Mouse (Mus musculus): ENCODE measurements around the gene Best3. TPM values are rescaled to one million over a fixed set of nuclear protein-coding genes. Genes with fewer than 3 reads are reported as not detected.

Best3 gene
- polyA plus RNA-seq, 1 experiment from 2014 or later, result 0.81 TPM

DNA sequence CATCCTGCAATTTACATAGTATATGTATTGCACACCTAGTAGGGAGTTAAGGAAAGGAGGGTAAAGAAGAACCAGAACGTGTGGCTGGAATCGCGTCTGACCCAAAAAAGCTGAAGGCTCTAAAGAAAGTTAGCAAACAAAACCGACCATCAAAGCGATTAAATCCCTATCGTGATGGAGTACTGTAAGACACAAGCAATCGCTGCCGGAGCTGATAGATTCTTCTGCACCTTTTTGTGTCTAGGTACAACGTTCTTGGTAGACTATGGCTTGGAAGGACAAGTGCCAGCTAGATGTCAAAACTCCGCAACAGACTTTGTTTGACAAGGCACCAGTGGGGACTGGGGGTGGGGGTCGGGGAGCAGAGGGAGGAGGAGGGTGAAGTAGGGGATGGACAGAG is 22.0 kb upstream of the Best3 start:
- no peak overlapping the region for H3K9ac ChIP-seq (ENCODE audit: low read length)
- H3K36me3 ChIP-seq (ENCODE audit: control insufficient read depth, insufficient read depth, low read length), result no peaks in the 10 kb centered on the region
- H3K4me3 ChIP-seq (ENCODE audit: control insufficient read depth in 1 of 2, insufficient read depth in 1 of 2, low read depth in 1 of 2, low read length in 2 of 2), result no peak overlapping the region
- ATAC-seq (ENCODE audit: insufficient number of reproducible peaks, insufficient read depth, low FRiP score, low read depth), result no peak
- no peak overlapping the region for H3K4me2 ChIP-seq (ENCODE audit: low read length)
- peaks cover 6 to 10% of the 10 kb centered on the region in 2 experiments for H3K4me1 ChIP-seq (ENCODE audit: control insufficient read depth in 2 of 2, insufficient read depth in 2 of 2, low read length in 2 of 2)
- 75% methylated on average over 11 of the region's 11 CpGs for WGBS
- no peak overlapping the region for H3K27ac ChIP-seq (replicated peaks in 1 of 2; ENCODE audit: control insufficient read depth in 1 of 2, insufficient read depth in 1 of 2, low read depth in 2 of 2, low read length in 2 of 2)
- H3K27me3 ChIP-seq (ENCODE audit: control insufficient read depth, insufficient read depth, low read length), result no peaks in the 10 kb centered on the region
- no peaks in the 10 kb centered on the region for H3K9me3 ChIP-seq (ENCODE audit: control insufficient read depth, low read length)

DNA sequence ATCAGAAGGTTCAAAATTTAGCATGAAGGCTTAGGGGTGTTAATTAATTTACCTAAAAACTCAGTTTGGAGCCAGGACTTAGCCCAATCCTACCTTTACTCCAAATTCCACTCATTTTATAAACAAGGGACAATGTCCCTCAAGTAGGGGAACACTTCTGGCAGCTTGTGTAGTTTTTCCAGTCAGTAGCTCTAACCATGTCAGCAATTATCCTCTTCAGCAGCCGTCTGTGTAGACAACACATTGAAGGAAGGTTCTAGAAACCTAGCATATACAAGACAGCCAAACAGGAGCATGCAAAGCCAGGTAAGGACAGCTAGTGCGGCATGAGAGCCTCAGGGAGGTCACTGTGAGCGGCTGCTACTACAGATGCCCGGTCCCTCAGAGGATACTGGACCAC is 21.5 kb upstream of the Best3 start:
- 55% methylated on average over 4 of the region's 4 CpGs for WGBS
- Histone ChIP-seq H3K27me3 (ENCODE audit: control insufficient read depth, insufficient read depth, low read length) (no peaks in the 10 kb centered on the region), H3K36me3 (ENCODE audit: control insufficient read depth, insufficient read depth, low read length) (no peaks in the 10 kb centered on the region), H3K4me2 (ENCODE audit: low read length) (no peak overlapping the region), H3K27ac (replicated peaks in 1 of 2; ENCODE audit: control insufficient read depth in 1 of 2, insufficient read depth in 1 of 2, low read depth in 2 of 2, low read length in 2 of 2) (no peak overlapping the region), H3K4me1 (ENCODE audit: control insufficient read depth in 2 of 2, insufficient read depth in 2 of 2, low read length in 2 of 2) (peaks cover 6 to 10% of the 10 kb centered on the region in 2 experiments), H3K9me3 (ENCODE audit: control insufficient read depth, low read length) (no peaks in the 10 kb centered on the region), H3K4me3 (ENCODE audit: control insufficient read depth in 1 of 2, insufficient read depth in 1 of 2, low read depth in 1 of 2, low read length in 2 of 2) (no peak overlapping the region), H3K9ac (ENCODE audit: low read length) (no peak overlapping the region)
- ATAC-seq (ENCODE audit: insufficient number of reproducible peaks, insufficient read depth, low FRiP score, low read depth), result no peak

DNA sequence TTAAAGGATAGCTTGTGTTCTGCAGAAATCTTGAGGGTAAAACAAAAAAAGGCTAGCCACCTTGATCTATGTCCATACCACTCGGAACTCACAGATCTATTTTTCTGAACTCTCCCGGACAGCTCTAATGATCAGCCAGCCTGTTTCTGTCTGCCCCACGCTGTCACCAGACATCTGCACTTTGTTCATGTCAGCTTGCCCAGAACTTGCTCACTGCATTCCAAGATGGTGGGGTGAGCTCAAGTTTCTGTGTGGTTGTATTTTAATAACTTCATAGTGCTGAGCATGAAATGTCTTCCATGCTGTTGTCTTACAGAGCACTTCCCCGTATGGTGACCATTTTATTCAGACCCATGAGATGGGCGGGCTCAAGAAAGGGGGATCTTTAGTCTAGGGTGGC is 20.8 kb upstream of the Best3 start:
- H3K4me3 ChIP-seq (ENCODE audit: control insufficient read depth in 1 of 2, insufficient read depth in 1 of 2, low read depth in 1 of 2, low read length in 2 of 2), result no peak overlapping the region
- no peak overlapping the region for H3K4me2 ChIP-seq (ENCODE audit: low read length)
- no peaks in the 10 kb centered on the region for H3K27me3 ChIP-seq (ENCODE audit: control insufficient read depth, insufficient read depth, low read length)
- peaks cover 6 to 10% of the 10 kb centered on the region in 2 experiments for H3K4me1 ChIP-seq (ENCODE audit: control insufficient read depth in 2 of 2, insufficient read depth in 2 of 2, low read length in 2 of 2)
- no peaks in the 10 kb centered on the region for H3K9me3 ChIP-seq (ENCODE audit: control insufficient read depth, low read length)
- no peaks in the 10 kb centered on the region for H3K36me3 ChIP-seq (ENCODE audit: control insufficient read depth, insufficient read depth, low read length)
- H3K27ac ChIP-seq (replicated peaks in 1 of 2; ENCODE audit: control insufficient read depth in 1 of 2, insufficient read depth in 1 of 2, low read depth in 2 of 2, low read length in 2 of 2), result no peak overlapping the region
- H3K9ac ChIP-seq (ENCODE audit: low read length), result no peak overlapping the region
- no peak for ATAC-seq (ENCODE audit: insufficient number of reproducible peaks, insufficient read depth, low FRiP score, low read depth)
- WGBS, result 27% methylated on average over 5 of the region's 5 CpGs

DNA sequence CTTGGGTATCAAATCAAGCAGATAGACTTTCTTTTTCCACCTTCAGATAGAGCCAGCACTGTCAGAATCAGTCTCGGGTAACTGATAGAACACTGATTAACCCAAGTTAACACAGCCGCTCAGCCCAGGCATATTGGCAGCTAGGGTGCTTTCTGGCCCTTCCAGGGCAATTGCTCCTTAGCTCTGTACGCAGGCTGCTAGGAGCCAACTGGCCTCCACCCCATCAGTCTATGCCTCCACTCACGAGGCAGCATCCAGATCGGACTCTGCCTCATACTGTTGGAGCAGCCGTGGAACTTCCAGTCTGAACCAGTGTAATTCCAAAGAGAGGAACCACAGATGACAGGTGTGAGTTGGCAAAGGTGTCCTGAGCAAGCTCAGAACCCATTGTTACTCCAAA is 20.0 kb upstream of the Best3 start:
- Histone ChIP-seq H3K4me3 (ENCODE audit: control insufficient read depth in 1 of 2, insufficient read depth in 1 of 2, low read depth in 1 of 2, low read length in 2 of 2) (no peak overlapping the region), H3K9ac (ENCODE audit: low read length) (no peak overlapping the region), H3K4me1 (ENCODE audit: control insufficient read depth in 2 of 2, insufficient read depth in 2 of 2, low read length in 2 of 2) (peaks cover 6 to 10% of the 10 kb centered on the region in 2 experiments), H3K4me2 (ENCODE audit: low read length) (no peak overlapping the region), H3K36me3 (ENCODE audit: control insufficient read depth, insufficient read depth, low read length) (no peaks in the 10 kb centered on the region), H3K27ac (replicated peaks in 1 of 2; ENCODE audit: control insufficient read depth in 1 of 2, insufficient read depth in 1 of 2, low read depth in 2 of 2, low read length in 2 of 2) (no peak overlapping the region), H3K27me3 (ENCODE audit: control insufficient read depth, insufficient read depth, low read length) (no peaks in the 10 kb centered on the region), H3K9me3 (ENCODE audit: control insufficient read depth, low read length) (no peaks in the 10 kb centered on the region)
- no peak for ATAC-seq (ENCODE audit: insufficient number of reproducible peaks, insufficient read depth, low FRiP score, low read depth)
- WGBS, result 65% methylated on average over 6 of the region's 6 CpGs

DNA sequence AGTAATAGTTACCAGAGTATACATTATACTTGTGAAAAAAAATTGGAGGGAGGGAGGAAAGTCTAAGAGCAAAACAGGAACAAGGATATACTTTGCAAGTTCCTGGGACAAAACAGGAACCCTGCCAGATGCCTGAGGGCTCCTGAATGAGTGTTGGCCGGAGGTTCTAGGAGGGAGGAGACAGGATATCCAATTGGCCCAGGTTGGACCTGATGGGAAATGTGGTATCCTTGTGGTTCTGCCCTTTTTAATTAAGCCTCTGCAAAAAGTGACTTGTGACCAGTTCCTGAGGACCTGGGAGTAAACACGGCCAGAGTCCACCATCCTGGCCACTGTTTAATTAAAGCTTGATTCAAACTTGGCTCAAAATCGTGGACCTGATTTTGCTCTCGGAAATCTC is 17.4 kb upstream of the Best3 start:
- Histone ChIP-seq H3K9me3 (ENCODE audit: control insufficient read depth, low read length) (no peaks in the 10 kb centered on the region), H3K36me3 (ENCODE audit: control insufficient read depth, insufficient read depth, low read length) (no peaks in the 10 kb centered on the region), H3K4me1 (ENCODE audit: control insufficient read depth in 2 of 2, insufficient read depth in 2 of 2, low read length in 2 of 2) (peaks cover 6 to 10% of the 10 kb centered on the region in 2 experiments), H3K4me2 (ENCODE audit: low read length) (no peak overlapping the region), H3K27me3 (ENCODE audit: control insufficient read depth, insufficient read depth, low read length) (no peaks in the 10 kb centered on the region), H3K4me3 (ENCODE audit: control insufficient read depth in 1 of 2, insufficient read depth in 1 of 2, low read depth in 1 of 2, low read length in 2 of 2) (no peak overlapping the region), H3K9ac (ENCODE audit: low read length) (no peak overlapping the region), H3K27ac (replicated peaks in 1 of 2; ENCODE audit: control insufficient read depth in 1 of 2, insufficient read depth in 1 of 2, low read depth in 2 of 2, low read length in 2 of 2) (no peak overlapping the region)
- no peak for ATAC-seq (ENCODE audit: insufficient number of reproducible peaks, insufficient read depth, low FRiP score, low read depth)
- WGBS, result 84% methylated on average over 4 of the region's 4 CpGs

DNA sequence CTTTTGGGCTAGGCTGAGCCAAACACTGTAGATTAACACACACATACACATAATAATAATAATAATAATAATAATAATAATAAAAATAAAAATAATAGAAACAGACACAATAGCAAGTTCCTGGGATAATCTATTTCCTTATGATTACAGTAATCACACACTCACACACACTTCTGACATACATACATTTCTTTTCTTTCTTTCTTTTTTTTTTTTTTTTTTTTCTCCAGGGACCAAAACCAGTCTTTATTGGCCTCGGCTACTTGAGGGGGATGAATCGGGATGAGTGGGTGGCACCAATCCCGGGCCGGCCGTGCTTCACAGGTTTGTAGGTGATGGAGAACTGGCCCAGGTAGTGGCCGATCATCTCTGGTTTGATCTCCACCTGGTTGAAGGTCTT is 13.6 kb upstream of the Best3 start, which contains the start of gene Gm10271:
Gene Gm10271, minus strand, starts transcription at position 101 of the 400 bp plus-strand sequence.
- H3K9me3 ChIP-seq (ENCODE audit: control insufficient read depth, low read length), result no peaks in the 10 kb centered on the region
- no peak for ATAC-seq (ENCODE audit: insufficient number of reproducible peaks, insufficient read depth, low FRiP score, low read depth)
- WGBS, result 93% methylated on average over 6 of the region's 6 CpGs

DNA sequence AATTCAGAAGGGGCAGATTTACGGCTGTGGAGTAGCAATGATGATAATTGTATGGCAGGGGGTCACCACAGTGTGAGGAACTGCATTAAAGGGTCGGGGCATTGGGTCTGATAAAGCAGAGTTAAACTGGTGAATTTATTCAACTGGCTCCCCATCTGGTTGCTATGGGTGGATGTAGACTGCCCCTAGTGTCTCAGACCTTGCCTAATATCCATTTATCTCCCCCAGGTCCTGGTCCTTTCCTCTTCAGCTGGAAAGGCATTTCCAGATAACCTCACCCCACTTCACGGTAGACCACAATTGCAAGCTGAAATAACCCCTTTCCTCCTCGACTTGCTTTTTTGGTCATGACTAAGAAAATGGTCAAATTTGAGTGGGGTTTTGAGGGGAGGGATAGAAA is 8.7 kb upstream of the Best3 start:
- H3K36me3 ChIP-seq (ENCODE audit: control insufficient read depth, insufficient read depth, low read length), result no peaks in the 10 kb centered on the region
- no peaks in the 10 kb centered on the region for H3K27me3 ChIP-seq (ENCODE audit: control insufficient read depth, insufficient read depth, low read length)
- no peak overlapping the region for H3K4me3 ChIP-seq (ENCODE audit: control insufficient read depth in 1 of 2, insufficient read depth in 1 of 2, low read depth in 1 of 2, low read length in 2 of 2)
- no peaks in the 10 kb centered on the region for H3K9me3 ChIP-seq (ENCODE audit: control insufficient read depth, low read length)
- no peak overlapping the region for H3K9ac ChIP-seq (ENCODE audit: low read length)
- H3K4me1 ChIP-seq (ENCODE audit: control insufficient read depth in 2 of 2, insufficient read depth in 2 of 2, low read length in 2 of 2), result no peaks in the 10 kb centered on the region
- H3K4me2 ChIP-seq (ENCODE audit: low read length), result no peak overlapping the region
- ATAC-seq (ENCODE audit: insufficient number of reproducible peaks, insufficient read depth, low FRiP score, low read depth), result no peak
- WGBS, result 38% methylated on average over 4 of the region's 4 CpGs
- no peak overlapping the region for H3K27ac ChIP-seq (replicated peaks in 1 of 2; ENCODE audit: control insufficient read depth in 1 of 2, insufficient read depth in 1 of 2, low read depth in 2 of 2, low read length in 2 of 2)

More for the DNA sequence above, 13.6 kb upstream of the Best3 start, which contains the start of gene Gm10271:
- no peaks in the 10 kb centered on the region for H3K27me3 ChIP-seq (ENCODE audit: control insufficient read depth, insufficient read depth, low read length)
- no peak within 1 kb of the TSS for H3K4me3 ChIP-seq (ENCODE audit: control insufficient read depth in 1 of 2, insufficient read depth in 1 of 2, low read depth in 1 of 2, low read length in 2 of 2)
- no peak within 1 kb of the TSS for H3K27ac ChIP-seq (replicated peaks in 1 of 2; ENCODE audit: control insufficient read depth in 1 of 2, insufficient read depth in 1 of 2, low read depth in 2 of 2, low read length in 2 of 2)
- H3K9ac ChIP-seq (ENCODE audit: low read length), result no peak within 1 kb of the TSS
- no peaks in the 10 kb centered on the region for H3K36me3 ChIP-seq (ENCODE audit: control insufficient read depth, insufficient read depth, low read length)
- no peak within 1 kb of the TSS for H3K4me2 ChIP-seq (ENCODE audit: low read length)
- H3K4me1 ChIP-seq (ENCODE audit: control insufficient read depth in 2 of 2, insufficient read depth in 2 of 2, low read length in 2 of 2), result no peaks in the 10 kb centered on the region

DNA sequence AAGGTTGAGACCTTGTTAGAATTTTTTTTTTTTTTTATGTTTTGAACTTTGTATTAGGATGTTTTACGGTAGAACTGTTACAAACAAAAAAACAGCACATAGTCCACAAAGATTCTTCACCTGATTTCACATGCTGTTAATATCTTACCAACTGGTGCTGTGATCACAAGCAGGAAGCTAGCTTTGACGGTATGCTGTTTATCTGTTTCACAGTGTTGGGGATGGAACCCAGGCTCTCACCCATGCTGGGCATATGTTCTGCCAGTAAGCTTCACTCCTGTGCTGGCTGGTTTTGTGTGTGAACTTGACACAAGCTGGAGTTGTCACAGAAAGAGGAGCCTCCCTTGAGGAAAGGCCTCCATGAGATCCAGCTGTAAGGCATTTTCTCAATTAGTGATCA is 8.3 kb upstream of the Best3 start:
- WGBS, result 84% methylated on average over 2 of the region's 2 CpGs
- no peaks in the 10 kb centered on the region for H3K27me3 ChIP-seq (ENCODE audit: control insufficient read depth, insufficient read depth, low read length)
- no peaks in the 10 kb centered on the region for H3K4me1 ChIP-seq (ENCODE audit: control insufficient read depth in 2 of 2, insufficient read depth in 2 of 2, low read length in 2 of 2)
- H3K4me2 ChIP-seq (ENCODE audit: low read length), result no peak overlapping the region
- H3K27ac ChIP-seq (replicated peaks in 1 of 2; ENCODE audit: control insufficient read depth in 1 of 2, insufficient read depth in 1 of 2, low read depth in 2 of 2, low read length in 2 of 2), result no peak overlapping the region
- no peak overlapping the region for H3K4me3 ChIP-seq (ENCODE audit: control insufficient read depth in 1 of 2, insufficient read depth in 1 of 2, low read depth in 1 of 2, low read length in 2 of 2)
- no peaks in the 10 kb centered on the region for H3K36me3 ChIP-seq (ENCODE audit: control insufficient read depth, insufficient read depth, low read length)
- no peaks in the 10 kb centered on the region for H3K9me3 ChIP-seq (ENCODE audit: control insufficient read depth, low read length)
- ATAC-seq (ENCODE audit: insufficient number of reproducible peaks, insufficient read depth, low FRiP score, low read depth), result no peak
- no peak overlapping the region for H3K9ac ChIP-seq (ENCODE audit: low read length)
